20 mouse cellular contexts compared by ENCODE assay signal in the genomic region with DNA sequence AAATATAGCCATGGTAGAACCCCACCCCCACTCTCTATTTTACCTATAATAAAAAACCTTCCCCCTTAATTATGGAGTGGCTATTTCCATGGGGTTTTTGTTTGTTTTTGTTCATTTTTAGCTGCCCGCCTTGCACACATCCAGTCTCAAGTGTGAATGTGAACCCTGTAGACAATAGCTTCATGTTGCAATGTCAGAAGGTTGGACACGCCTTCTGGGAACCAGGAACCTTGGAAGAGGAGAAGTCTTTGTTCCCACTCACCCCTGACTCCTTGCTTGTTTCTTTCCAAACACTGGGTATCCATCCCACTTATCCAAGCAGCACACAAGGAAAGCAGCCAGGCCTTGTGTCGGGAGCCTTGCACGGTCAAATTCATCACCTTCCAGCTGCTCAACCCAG. TPM values are rescaled to one million over a fixed set of nuclear protein-coding genes. Genes with fewer than 3 reads are reported as not detected.
A peak's percentile ranks its signal among the peaks of the same experiment; 100 is the strongest.
DNase-seq lines count a peak whose midpoint lies in the region; ATAC-seq and TF ChIP-seq lines count a peak whose summit lies in the region.
"Had no signal": no experiment of that assay in that cellular context is flagged by ENCODE, and none has a peak within 500 bp of the region (broad histone marks: within the 10 kb centered on the region; RNA-seq: fewer than 3 reads in every experiment).

No protein-coding gene starts in this region.

- TF ChIP-seq CTCF in midbrain, postnatal 0 days (IDR thresholded peaks at IDR 0.05), result no peak

- intact Hi-C loops in heart, postnatal 14 days (cut with DNase I), result loop anchor here (2.0 kb wide), 1 partner anchor 48 kb away; the partner anchor contains the start of gene Ankrd33b

- H3ac ChIP-seq in myocyte (ENCODE audit: control insufficient read depth, insufficient read length), result no peak overlapping the region

- no peak for DNase-seq in hindbrain, embryonic 11.5 days (ENCODE audit: low spot score)
- DNase-seq in midbrain, embryonic 10.5 days (ENCODE audit: low spot score), result no peak
- DNase-seq in midbrain, postnatal 0 days (ENCODE audit: low spot score), result no peak
- no peak for DNase-seq in heart, postnatal 14 days
- no peak for DNase-seq in testis, postnatal 14 days (ENCODE audit: low spot score)
- DNase-seq: adrenal gland, postnatal 36 days; cerebellum, adult 2 months; heart, postnatal 36 days; kidney, adult 8-10 months; layer of hippocampus, postnatal 36 days; liver, embryonic 13.5 days; midbrain, embryonic 14.5 days; right cerebral cortex, postnatal 25 days; thymus, postnatal 14 days had no signal

- no peaks in the 10 kb centered on the region for H3K27me3 ChIP-seq in hindbrain, embryonic 15.5 days
- no peaks in the 10 kb centered on the region for H3K27me3 ChIP-seq in hindbrain, embryonic 11.5 days (ENCODE audit: control insufficient read depth, insufficient read depth, low read length)
- H3K27me3 ChIP-seq in midbrain, embryonic 10.5 days (ENCODE audit: low read depth, poor library complexity, severe bottlenecking), result no peaks in the 10 kb centered on the region
- H3K27me3 ChIP-seq in midbrain, postnatal 0 days (ENCODE audit: insufficient read depth, low read length), result no peaks in the 10 kb centered on the region
- no peaks in the 10 kb centered on the region for H3K27me3 ChIP-seq in embryonic facial prominence, embryonic 13.5 days
- no peaks in the 10 kb centered on the region for H3K27me3 ChIP-seq in myocyte (ENCODE audit: control insufficient read depth, insufficient read depth, insufficient read length)
- H3K27me3 ChIP-seq: heart, embryonic 12.5 days; liver, embryonic 13.5 days had no signal

- no peak for TF ChIP-seq POLR2A in myocyte (IDR thresholded peaks at IDR 0.05; ENCODE audit: insufficient read length, low read depth)

- H3K36me3 ChIP-seq in hindbrain, embryonic 15.5 days, result no peaks in the 10 kb centered on the region
- no peaks in the 10 kb centered on the region for H3K36me3 ChIP-seq in hindbrain, embryonic 11.5 days (ENCODE audit: control insufficient read depth, insufficient read depth, low read length)
- H3K36me3 ChIP-seq in midbrain, embryonic 10.5 days, result no peaks in the 10 kb centered on the region
- H3K36me3 ChIP-seq in midbrain, postnatal 0 days (ENCODE audit: insufficient read depth, low read length), result no peaks in the 10 kb centered on the region
- no peaks in the 10 kb centered on the region for H3K36me3 ChIP-seq in embryonic facial prominence, embryonic 13.5 days
- H3K36me3 ChIP-seq in myocyte (ENCODE audit: control insufficient read depth, insufficient read depth), result peaks cover 9% of the 10 kb centered on the region
- H3K36me3 ChIP-seq: G1E; heart, embryonic 12.5 days; liver, embryonic 13.5 days had no signal

- peaks cover 19% of the 10 kb centered on the region for H3K4me1 ChIP-seq in hindbrain, embryonic 15.5 days (replicated peaks)
- H3K4me1 ChIP-seq in hindbrain, embryonic 11.5 days (replicated peaks; ENCODE audit: control insufficient read depth, insufficient read depth, low read length), result peaks cover 3% of the 10 kb centered on the region; the same call in 1 of the 2 replicates
- H3K4me1 ChIP-seq in midbrain, embryonic 10.5 days, result peaks cover 33% of the 10 kb centered on the region
- H3K4me1 ChIP-seq in midbrain, postnatal 0 days (ENCODE audit: insufficient read depth, low read length), result no peaks in the 10 kb centered on the region
- peaks cover 27% of the 10 kb centered on the region for H3K4me1 ChIP-seq in embryonic facial prominence, embryonic 13.5 days
- H3K4me1 ChIP-seq: heart, embryonic 12.5 days; liver, embryonic 13.5 days had no signal

- no peaks in the 10 kb centered on the region for H3K79me2 ChIP-seq in myocyte (ENCODE audit: control insufficient read depth, insufficient read depth)

- H3K27ac ChIP-seq in hindbrain, embryonic 15.5 days (replicated peaks), result 0 out of 2 replicates have a peak overlapping the region, but pooled peaks have one; percentile 22
- H3K27ac ChIP-seq in hindbrain, embryonic 11.5 days (ENCODE audit: low read depth, low read length), result no peak overlapping the region
- peak overlapping the region; percentile 5; the same call in 1 of the 2 replicates for H3K27ac ChIP-seq in midbrain, embryonic 10.5 days (replicated peaks)
- H3K27ac ChIP-seq in midbrain, postnatal 0 days (ENCODE audit: low read depth, low read length), result no peak overlapping the region
- H3K27ac ChIP-seq in embryonic facial prominence, embryonic 13.5 days, result peak overlapping the region; percentile 68
- H3K27ac ChIP-seq: liver, embryonic 13.5 days had no signal

- H3K9me3 ChIP-seq in hindbrain, embryonic 15.5 days, result no peaks in the 10 kb centered on the region
- no peaks in the 10 kb centered on the region for H3K9me3 ChIP-seq in hindbrain, embryonic 11.5 days (ENCODE audit: control insufficient read depth, low read length)
- H3K9me3 ChIP-seq in midbrain, embryonic 10.5 days (replicated peaks), result no peaks in the 10 kb centered on the region
- no peaks in the 10 kb centered on the region for H3K9me3 ChIP-seq in midbrain, postnatal 0 days (ENCODE audit: low read length)
- no peaks in the 10 kb centered on the region for H3K9me3 ChIP-seq in embryonic facial prominence, embryonic 13.5 days
- H3K9me3 ChIP-seq: heart, embryonic 12.5 days had no signal

- no peak overlapping the region for H3K4me2 ChIP-seq in hindbrain, embryonic 15.5 days
- no peak overlapping the region for H3K4me2 ChIP-seq in hindbrain, embryonic 11.5 days (replicated peaks; ENCODE audit: low read depth, low read length)
- no peak overlapping the region for H3K4me2 ChIP-seq in midbrain, postnatal 0 days (ENCODE audit: low read depth, low read length, poor library complexity, severe bottlenecking)
- H3K4me2 ChIP-seq in embryonic facial prominence, embryonic 13.5 days, result no peak overlapping the region
- peak overlapping the region; percentile 72 for H3K4me2 ChIP-seq in myocyte (ENCODE audit: low read depth)
- H3K4me2 ChIP-seq: heart, embryonic 12.5 days; liver, embryonic 13.5 days had no signal

- ATAC-seq in hindbrain, embryonic 15.5 days (ENCODE audit: low FRiP score, low read depth), result no peak
- no peak for ATAC-seq in hindbrain, embryonic 11.5 days (ENCODE audit: low FRiP score)
- ATAC-seq in midbrain, postnatal 0 days (ENCODE audit: low FRiP score), result no peak
- ATAC-seq in embryonic facial prominence, embryonic 13.5 days (ENCODE audit: insufficient number of reproducible peaks, insufficient read depth, low FRiP score, low TSS enrichment, low read depth), result no peak

- WGBS in hindbrain, embryonic 15.5 days, result 51% methylated on average over 4 of the region's 4 CpGs
- WGBS in hindbrain, embryonic 11.5 days, result 32% methylated on average over 4 of the region's 4 CpGs
- WGBS in midbrain, embryonic 10.5 days, result 74% methylated on average over 4 of the region's 4 CpGs
- 72% methylated on average over 4 of the region's 4 CpGs for WGBS in midbrain, postnatal 0 days
- WGBS in embryonic facial prominence, embryonic 13.5 days, result 62% methylated on average over 4 of the region's 4 CpGs

- H3K9ac ChIP-seq in hindbrain, embryonic 15.5 days, result no peak overlapping the region
- H3K9ac ChIP-seq in hindbrain, embryonic 11.5 days (ENCODE audit: low read depth, low read length), result no peak overlapping the region
- no peak overlapping the region for H3K9ac ChIP-seq in midbrain, postnatal 0 days (replicated peaks; ENCODE audit: low read length, poor library complexity, severe bottlenecking)
- H3K9ac ChIP-seq in embryonic facial prominence, embryonic 13.5 days, result no peak overlapping the region
- H3K9ac ChIP-seq: heart, embryonic 12.5 days; liver, embryonic 13.5 days had no signal

- H3K4me3 ChIP-seq in hindbrain, embryonic 15.5 days, result no peak overlapping the region
- H3K4me3 ChIP-seq in hindbrain, embryonic 11.5 days (ENCODE audit: low read depth, low read length), result no peak overlapping the region
- H3K4me3 ChIP-seq in midbrain, embryonic 10.5 days, result no peak overlapping the region
- no peak overlapping the region for H3K4me3 ChIP-seq in midbrain, postnatal 0 days (ENCODE audit: low read depth, low read length)
- no peak overlapping the region for H3K4me3 ChIP-seq in embryonic facial prominence, embryonic 13.5 days
- H3K4me3 ChIP-seq in myocyte, result no peak overlapping the region
- H3K4me3 ChIP-seq: erythroblast, embryonic 14.5 days; heart, embryonic 12.5 days; liver, embryonic 13.5 days had no signal

TF ChIP-seq in myocyte, 11 proteins besides CTCF, POLR2A, EP300 and RAD21:
- TF ChIP-seq POLR2AphosphoS2 (IDR thresholded peaks at IDR 0.05; ENCODE audit: insufficient read length, low read depth), result no peak
- peak in 1 of 3 experiments; percentile 38 for TF ChIP-seq MYOD1 (IDR thresholded peaks at IDR 0.05; ENCODE audit: control insufficient read depth in 1 of 3, insufficient read length in 2 of 3, low read depth in 2 of 3)
- TF ChIP-seq MYOG (IDR thresholded peaks at IDR 0.05; ENCODE audit: control insufficient read depth in 1 of 3, insufficient read depth in 1 of 3, insufficient read length in 2 of 3, low read depth in 2 of 3), result no peak

RNA-seq across cellular contexts. Expression of gene Ankrd33b, which starts 48.5 kb away (rescaled TPM):
- polyA plus RNA-seq in hindbrain, embryonic 15.5 days (2015; fragmentation: Nextera tagmentation; extraction: Ambion mirVana), result 1.0 and 1.5 TPM in 2 replicates
- 0.22 and 0.31 TPM in 2 replicates for polyA plus RNA-seq in hindbrain, embryonic 11.5 days (2014; fragmentation: Nextera tagmentation; extraction: Ambion mirVana)
- polyA plus RNA-seq in midbrain, embryonic 10.5 days (2016; fragmentation: Nextera tagmentation; extraction: Ambion mirVana), result 0.56 and 0.77 TPM in 2 replicates
- total RNA-seq in midbrain, postnatal 0 days (2014; rRNA removed), result 0.99 and 1.6 TPM in 2 replicates
- polyA plus RNA-seq in midbrain, postnatal 0 days (2015; fragmentation: Nextera tagmentation; extraction: Ambion mirVana), result 0.80 and 1.1 TPM in 2 replicates
- 0.32 and 0.74 TPM in 2 replicates for polyA plus RNA-seq in embryonic facial prominence, embryonic 13.5 days (2015; fragmentation: Nextera tagmentation; extraction: Ambion mirVana)
- 5.7 TPM for polyA plus RNA-seq in myocyte (2012; fragmentation: generic; extraction: Trizol)
- 10 to 100 TPM; 21.8 TPM for total RNA-seq in heart, postnatal 14 days (2021)
- polyA plus RNA-seq: G1E had no signal

Comparison
In these comparisons a context has a peak if more than half of its experiments do, and no peak if none do; other contexts are left out.
1. H3K27ac ChIP-seq: peak in hindbrain, embryonic 15.5 days (single experiment), midbrain, embryonic 10.5 days (single experiment) and embryonic facial prominence, embryonic 13.5 days (single experiment); none in hindbrain, embryonic 11.5 days (single experiment) and midbrain, postnatal 0 days (single experiment).